Mouse (Mus musculus) forebrain, postnatal 0 days (tissue): ENCODE measurements around the gene Zfp764. TPM values are rescaled to one million over a fixed set of nuclear protein-coding genes. Genes with fewer than 3 reads are reported as not detected.

Source experiments
- ATAC-seq: fragments of 200-750 bp; cut with Nextera tagmentation; 2 replicates; pipeline ENCODE4 v1.8.0; 2017; ENCODE audit warnings: mild to moderate bottlenecking, moderate library complexity
- DNase-seq: peaks from one replicate; pipeline ENCODE4 v3.0.0-alpha.2; 2015
- H3K27ac ChIP-seq: fragments of 300-500 bp; sonication (generic); 2 replicates; pipeline ENCODE4 v1.5.1; 2014; ENCODE audit warnings: low read depth, mild to moderate bottlenecking, antibody characterized with exemption, low read length, moderate library complexity, mixed read lengths
- H3K27me3 ChIP-seq: fragments of 300-500 bp; sonication (generic); 2 replicates; pipeline ENCODE4 v1.6.1; 2014; ENCODE audit warnings: mild to moderate bottlenecking, low read length, mixed read lengths; ENCODE audit not compliant: insufficient read depth
- H3K36me3 ChIP-seq: fragments of 300-500 bp; sonication (generic); 2 replicates; pipeline ENCODE4 v1.6.1; 2014; ENCODE audit warnings: mild to moderate bottlenecking, moderate library complexity; ENCODE audit not compliant: insufficient read depth
- H3K4me1 ChIP-seq: fragments of 300-500 bp; sonication (generic); 2 replicates; pipeline ENCODE4 v1.6.1; 2014; ENCODE audit warnings: antibody characterized with exemption; ENCODE audit not compliant: insufficient read depth
- H3K4me2 ChIP-seq: fragments of 300-500 bp; sonication (generic); 2 replicates; pipeline ENCODE4 v1.6.1; 2014; ENCODE audit warnings: low read depth, mild to moderate bottlenecking, moderate library complexity
- H3K4me3 ChIP-seq: fragments of 300-500 bp; sonication (generic); 2 replicates; pipeline ENCODE4 v1.5.1; 2014; ENCODE audit warnings: low read depth, low read length, mixed read lengths
- H3K9ac ChIP-seq: fragments of 300-500 bp; sonication (generic); 2 replicates; pipeline ENCODE4 v1.6.1; 2014; ENCODE audit warnings: mild to moderate bottlenecking
- H3K9me3 ChIP-seq: fragments of 300-500 bp; sonication (generic); 2 replicates; pipeline ENCODE4 v1.6.1; 2016; ENCODE audit warnings: low read length
- CTCF ChIP-seq: sonication (generic); IDR thresholded peaks from 2 replicates; pipeline ENCODE4 v1.5.1; 2016; ENCODE audit warnings: antibody characterized with exemption, control low read depth, low read depth
- WGBS: fragments of 180-500 bp; shearing (Covaris S2); extraction: QIAGEN DNeasy Blood & Tissue Kit; methylation state at CpG from one replicate; pipeline ENCODE4 v1.1.7; 2014; 5-methylcytosine and 5-hydroxymethylcytosine counted together
- polyA plus RNA-seq: library from polyadenylated mRNA; unstranded; fragments of >200 nt; fragmentation: Nextera tagmentation; extraction: Ambion mirVana; gene quantifications from 2 replicates; pipeline ENCODE4 v1.2.1, GENCODE M21; 2015
- total RNA-seq: library from RNA; depleted of rRNA; stranded (reverse); fragments of >200 nt; gene quantifications from 2 replicates; pipeline ENCODE4 v1.2.3, GENCODE M21; 2014; rRNA removed

The Zfp764 gene
- total and polyA plus RNA-seq, 2 experiments from 2014 or later, result 3.2 to 5.9 TPM

- H3K4me2 ChIP-seq, result no peak overlapping the region
- H3K9me3 ChIP-seq, result no peaks in the 10 kb centered on the region
- H3K9ac ChIP-seq, result no peak overlapping the region
- no peak overlapping the region for H3K27ac ChIP-seq
- ATAC-seq (no peak), DNase-seq (no peak)
- no peaks in the 10 kb centered on the region for H3K36me3 ChIP-seq
- no peaks in the 10 kb centered on the region for H3K27me3 ChIP-seq
- H3K4me1 ChIP-seq, result peaks cover 2% of the 10 kb centered on the region; the same call in 1 of the 2 replicates
- 57% methylated on average over 13 of the region's 13 CpGs for WGBS
- no peak for TF ChIP-seq CTCF
- no peak overlapping the region for H3K4me3 ChIP-seq
These were observed 45.2 kb downstream of the Zfp764 start for GRCm38 (mm10) chr7:127361449-127361848.

DNA sequence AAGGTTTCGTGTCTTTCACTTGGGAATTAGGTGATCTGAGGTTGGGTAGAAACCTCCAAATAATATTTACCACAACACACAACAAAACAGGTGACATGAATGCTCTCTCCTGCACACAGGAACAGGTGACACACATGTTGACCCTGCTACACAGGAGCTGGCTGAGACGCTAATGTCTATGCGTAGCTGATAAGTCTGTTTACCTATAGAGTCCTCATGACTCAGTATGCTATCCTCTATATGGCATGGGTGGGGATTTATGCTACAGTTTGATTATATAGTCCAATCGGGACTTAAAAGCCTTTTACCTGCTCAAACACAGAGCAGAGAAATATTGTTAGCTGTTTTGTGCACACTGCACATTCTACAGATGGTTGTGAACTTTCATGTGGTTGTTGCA, 46.4 kb downstream of the Zfp764 start:
- TF ChIP-seq CTCF, result no peak
- no peak overlapping the region for H3K4me3 ChIP-seq
- DNase-seq, result no peak
- no peaks in the 10 kb centered on the region for H3K9me3 ChIP-seq
- peaks cover 2% of the 10 kb centered on the region; the same call in 1 of the 2 replicates for H3K4me1 ChIP-seq
- 85% methylated on average over 4 of the region's 4 CpGs for whole genome bisulfite sequencing
- no peak overlapping the region for H3K27ac ChIP-seq
- H3K4me2 ChIP-seq, result no peak overlapping the region
- no peak for ATAC-seq
- H3K36me3 ChIP-seq, result no peaks in the 10 kb centered on the region
- H3K9ac ChIP-seq, result no peak overlapping the region
- H3K27me3 ChIP-seq, result no peaks in the 10 kb centered on the region

DNA sequence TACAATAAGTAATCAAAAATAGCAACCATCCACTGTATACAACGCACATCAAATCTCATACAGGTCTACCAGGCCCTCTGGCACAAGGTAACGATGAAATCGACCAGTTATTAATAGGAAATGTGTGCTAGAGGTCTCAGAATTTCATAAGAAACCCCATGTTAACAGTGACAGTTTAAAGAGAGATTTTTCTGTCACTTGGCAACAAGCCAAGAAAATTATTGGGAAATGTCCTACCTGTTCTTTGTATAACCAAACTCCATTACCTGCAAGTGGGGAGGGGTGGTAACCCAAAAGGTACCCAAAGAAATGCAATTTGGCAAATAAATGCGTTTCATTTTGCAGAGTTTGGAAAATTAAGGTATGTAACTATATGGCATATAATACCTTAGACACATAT, 48.1 kb downstream of the Zfp764 start:
- no peak overlapping the region for H3K27ac ChIP-seq
- no peak overlapping the region for H3K4me3 ChIP-seq
- H3K27me3 ChIP-seq, result no peaks in the 10 kb centered on the region
- DNase-seq (no peak), ATAC-seq (no peak)
- H3K4me1 ChIP-seq, result peaks cover 1% of the 10 kb centered on the region; the same call in 1 of the 2 replicates
- no peaks in the 10 kb centered on the region for H3K9me3 ChIP-seq
- H3K4me2 ChIP-seq, result no peak overlapping the region
- 70% methylated on average over 4 of the region's 4 CpGs for WGBS
- no peak for TF ChIP-seq CTCF
- H3K9ac ChIP-seq, result no peak overlapping the region
- H3K36me3 ChIP-seq, result no peaks in the 10 kb centered on the region

DNA sequence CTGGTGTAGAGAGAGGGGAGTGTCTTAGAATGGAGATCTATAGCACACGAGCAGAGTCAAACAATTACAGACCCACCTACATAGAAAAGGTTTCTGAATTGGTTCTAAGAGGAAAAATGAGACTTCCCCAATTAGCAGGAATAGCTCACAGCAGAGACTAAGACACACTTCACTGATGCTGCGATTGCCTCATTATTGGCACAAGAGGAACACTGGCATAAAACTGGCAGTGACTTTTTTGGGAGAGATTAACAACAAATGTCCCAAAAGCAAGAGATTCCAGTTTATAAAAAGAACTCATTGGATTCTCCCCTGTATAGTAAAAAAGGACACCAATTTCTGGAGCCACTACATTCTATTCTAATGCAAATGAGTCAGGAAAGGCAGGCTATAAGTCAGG, 48.8 kb downstream of the Zfp764 start:
- DNase-seq, result no peak
- H3K4me3 ChIP-seq, result no peak overlapping the region
- no peak overlapping the region for H3K9ac ChIP-seq
- no peaks in the 10 kb centered on the region for H3K36me3 ChIP-seq
- no peak overlapping the region for H3K4me2 ChIP-seq
- TF ChIP-seq CTCF, result no peak
- H3K27me3 ChIP-seq, result no peaks in the 10 kb centered on the region
- ATAC-seq, result no peak
- H3K4me1 ChIP-seq, result no peaks in the 10 kb centered on the region
- WGBS, result 37% methylated on average over 2 of the region's 2 CpGs
- no peak overlapping the region for H3K27ac ChIP-seq
- H3K9me3 ChIP-seq, result no peaks in the 10 kb centered on the region

DNA sequence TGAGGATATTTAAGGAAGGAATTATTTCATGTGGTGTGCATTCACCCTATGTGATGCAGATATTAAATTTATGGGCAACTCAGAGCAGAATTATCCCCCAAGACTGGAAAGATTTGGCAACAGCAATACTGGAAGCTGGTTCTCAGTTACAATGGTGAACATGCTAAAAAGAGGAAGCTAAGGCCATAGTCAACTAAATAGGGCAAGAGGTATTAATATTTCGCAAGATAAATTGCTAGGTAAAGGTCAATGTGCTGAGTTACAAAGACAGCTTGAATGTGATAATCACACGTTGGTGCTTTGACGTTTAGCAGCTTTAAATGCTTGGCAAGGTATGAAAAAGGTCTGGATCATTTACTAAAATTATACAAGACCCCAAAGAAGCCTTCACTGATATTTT, 50.8 kb downstream of the Zfp764 start:
- 60% methylated on average over 3 of the region's 3 CpGs for WGBS
- TF ChIP-seq CTCF, result no peak
- no peaks in the 10 kb centered on the region for H3K36me3 ChIP-seq
- no peak overlapping the region for H3K4me2 ChIP-seq
- no peak overlapping the region for H3K4me3 ChIP-seq
- no peaks in the 10 kb centered on the region for H3K4me1 ChIP-seq
- H3K27me3 ChIP-seq, result no peaks in the 10 kb centered on the region
- no peak overlapping the region for H3K9ac ChIP-seq
- DNase-seq (no peak), ATAC-seq (no peak)
- H3K27ac ChIP-seq, result no peak overlapping the region
- no peaks in the 10 kb centered on the region for H3K9me3 ChIP-seq

Other genes with a start within 250 kb of the Zfp764 start
- gene Cd2bp2, start 210.8 kb downstream of the Zfp764 start, total RNA-seq, result 89.9 and 131 TPM in 2 replicates
- gene Cd2bp2, start 210.8 kb downstream of the Zfp764 start, polyA plus RNA-seq, result 55.0 and 67.5 TPM in 2 replicates
- gene Tbc1d10b, start 198.4 kb downstream of the Zfp764 start, total RNA-seq, result 63.8 and 68.7 TPM in 2 replicates
- gene Tbc1d10b, start 198.4 kb downstream of the Zfp764 start, polyA plus RNA-seq, result 18.1 and 24.8 TPM in 2 replicates
- 0.52 and 1.6 TPM in 2 replicates for gene Mylpf, start 197.9 kb downstream of the Zfp764 start, total RNA-seq
- gene Mylpf, start 197.9 kb downstream of the Zfp764 start, polyA plus RNA-seq, result 1.8 and 3.2 TPM in 2 replicates
- gene Zfp553, start 173.8 kb downstream of the Zfp764 start, total RNA-seq, result 34.3 and 46.6 TPM in 2 replicates
- gene Zfp553, start 173.8 kb downstream of the Zfp764 start, polyA plus RNA-seq, result 29.8 and 35.9 TPM in 2 replicates
- gene Sept1, start 173.7 kb downstream of the Zfp764 start, total RNA-seq, result 6.5 and 8.0 TPM in 2 replicates
- 5.6 and 6.7 TPM in 2 replicates for gene Sept1, start 173.7 kb downstream of the Zfp764 start, polyA plus RNA-seq
- gene Zfp771, start 162.5 kb downstream of the Zfp764 start, total RNA-seq, result 65.2 and 65.7 TPM in 2 replicates
- gene Zfp771, start 162.5 kb downstream of the Zfp764 start, polyA plus RNA-seq, result 75.1 and 75.9 TPM in 2 replicates
- 90.8 and 122 TPM in 2 replicates for gene Dctpp1, start 146.1 kb downstream of the Zfp764 start, total RNA-seq
- 138 and 183 TPM in 2 replicates for gene Dctpp1, start 146.1 kb downstream of the Zfp764 start, polyA plus RNA-seq
- 73.0 and 78.0 TPM in 2 replicates for gene Sephs2, start 132.8 kb downstream of the Zfp764 start, total RNA-seq
- gene Sephs2, start 132.8 kb downstream of the Zfp764 start, polyA plus RNA-seq, result 82.4 and 83.5 TPM in 2 replicates
- gene Itgal, start 110.6 kb downstream of the Zfp764 start, total RNA-seq, result 0.62 and 0.76 TPM in 2 replicates
- 0.56 and 0.59 TPM in 2 replicates for gene Itgal, start 110.6 kb downstream of the Zfp764 start, polyA plus RNA-seq
- gene Zfp768, start 61.2 kb downstream of the Zfp764 start, total RNA-seq, result 29.5 and 31.7 TPM in 2 replicates
- 9.8 and 10.0 TPM in 2 replicates for gene Zfp768, start 61.2 kb downstream of the Zfp764 start, polyA plus RNA-seq
- 8.5 and 9.2 TPM in 2 replicates for gene Zfp747, start 30.8 kb downstream of the Zfp764 start, total RNA-seq
- gene Zfp747, start 30.8 kb downstream of the Zfp764 start, polyA plus RNA-seq, result 2.9 and 4.7 TPM in 2 replicates
- 3.2 and 4.6 TPM in 2 replicates for gene 9130019O22Rik, start 19.7 kb downstream of the Zfp764 start, total RNA-seq
- gene 9130019O22Rik, start 19.7 kb downstream of the Zfp764 start, polyA plus RNA-seq, result 0.89 and 1.3 TPM in 2 replicates
- 10.2 and 13.5 TPM in 2 replicates for gene E430018J23Rik, start 13.2 kb downstream of the Zfp764 start, total RNA-seq
- 1.7 and 2.4 TPM in 2 replicates for gene E430018J23Rik, start 13.2 kb downstream of the Zfp764 start, polyA plus RNA-seq
- 18.3 and 20.8 TPM in 2 replicates for gene Zfp688, start 15.2 kb upstream of the Zfp764 start, total RNA-seq
- gene Zfp688, start 15.2 kb upstream of the Zfp764 start, polyA plus RNA-seq, result 32.0 and 34.0 TPM in 2 replicates
- 10.0 and 11.5 TPM in 2 replicates for gene Zfp689, start 42.3 kb upstream of the Zfp764 start, total RNA-seq
- 6.7 and 9.0 TPM in 2 replicates for gene Zfp689, start 42.3 kb upstream of the Zfp764 start, polyA plus RNA-seq
- 29.0 and 36.1 TPM in 2 replicates for gene Prr14, start 52.8 kb upstream of the Zfp764 start, total RNA-seq
- gene Prr14, start 52.8 kb upstream of the Zfp764 start, polyA plus RNA-seq, result 27.4 and 27.9 TPM in 2 replicates
- 23.7 and 31.9 TPM in 2 replicates for gene Fbrs, start 72.4 kb upstream of the Zfp764 start, total RNA-seq
- 6.6 and 10.6 TPM in 2 replicates for gene Fbrs, start 72.4 kb upstream of the Zfp764 start, polyA plus RNA-seq
- gene Srcap, start 105.2 kb upstream of the Zfp764 start, total RNA-seq, result 29.3 and 39.9 TPM in 2 replicates
- gene Srcap, start 105.2 kb upstream of the Zfp764 start, polyA plus RNA-seq, result 12.6 and 23.7 TPM in 2 replicates
- 18.1 and 28.3 TPM in 2 replicates for gene Gm42715, start 112.8 kb upstream of the Zfp764 start, total RNA-seq
- 6.1 and 10.3 TPM in 2 replicates for gene Gm42715, start 112.8 kb upstream of the Zfp764 start, polyA plus RNA-seq
- gene Tmem265, start 154.6 kb upstream of the Zfp764 start, total RNA-seq, result 2.4 and 2.8 TPM in 2 replicates
- gene Tmem265, start 154.6 kb upstream of the Zfp764 start, polyA plus RNA-seq, result 3.8 and 7.7 TPM in 2 replicates
- gene Phkg2, start 166.5 kb upstream of the Zfp764 start, total RNA-seq, result 45.7 and 62.4 TPM in 2 replicates
- 53.4 and 53.8 TPM in 2 replicates for gene Phkg2, start 166.5 kb upstream of the Zfp764 start, polyA plus RNA-seq
- 9.0 and 11.0 TPM in 2 replicates for gene Ccdc189, start 181.8 kb upstream of the Zfp764 start, total RNA-seq
- gene Ccdc189, start 181.8 kb upstream of the Zfp764 start, polyA plus RNA-seq, result 10.1 and 16.0 TPM in 2 replicates
- 49.8 and 60.1 TPM in 2 replicates for gene Rnf40, start 181.9 kb upstream of the Zfp764 start, total RNA-seq
- 34.5 and 37.8 TPM in 2 replicates for gene Rnf40, start 181.9 kb upstream of the Zfp764 start, polyA plus RNA-seq
- 27.6 and 35.7 TPM in 2 replicates for gene Zfp629, start 209.0 kb upstream of the Zfp764 start, total RNA-seq
- 9.6 and 10.5 TPM in 2 replicates for gene Zfp629, start 209.0 kb upstream of the Zfp764 start, polyA plus RNA-seq